Mouse (Mus musculus) liver, embryonic 12.5 days (tissue): ENCODE measurements around the gene Tradd. TPM values are rescaled to one million over a fixed set of nuclear protein-coding genes. Genes with fewer than 3 reads are reported as not detected.
"Not testable (repeated sequence)": the region's sequence is repeated elsewhere in the genome, so short reads cannot be mapped to it uniquely, and the experiment has no call there.

ENCODE experiments used
- ATAC-seq: fragments of 200-750 bp; cut with Nextera tagmentation; 2 replicates; pipeline ENCODE4 v1.8.0; 2017; ENCODE audit warnings: moderate number of reproducible peaks, mild to moderate bottlenecking, moderate library complexity
- H3K27ac ChIP-seq: fragments of 300-500 bp; sonication (generic); 2 replicates; pipeline ENCODE4 v1.5.1; 2016; ENCODE audit warnings: mild to moderate bottlenecking
- H3K27me3 ChIP-seq: fragments of 300-500 bp; sonication (generic); replicated peaks from 2 replicates; pipeline ENCODE4 v1.6.1; 2016; ENCODE audit warnings: mild to moderate bottlenecking, moderate library complexity
- H3K36me3 ChIP-seq: fragments of 300-500 bp; sonication (generic); 2 replicates; pipeline ENCODE4 v1.6.1; 2016; ENCODE audit warnings: mild to moderate bottlenecking, moderate library complexity
- H3K4me1 ChIP-seq: fragments of 300-500 bp; sonication (generic); 2 replicates; pipeline ENCODE4 v1.6.1; 2016
- H3K4me2 ChIP-seq: fragments of 300-500 bp; sonication (generic); 2 replicates; pipeline ENCODE4 v1.6.1; 2016; ENCODE audit warnings: mild to moderate bottlenecking, moderate library complexity
- H3K4me3 ChIP-seq: fragments of 300-500 bp; sonication (generic); 2 replicates; pipeline ENCODE4 v1.5.1; 2016; ENCODE audit warnings: mild to moderate bottlenecking, moderate library complexity
- H3K9ac ChIP-seq: fragments of 300-500 bp; sonication (generic); 2 replicates; pipeline ENCODE4 v1.6.1; 2016; ENCODE audit warnings: mild to moderate bottlenecking, moderate library complexity
- H3K9me3 ChIP-seq: fragments of 300-500 bp; sonication (generic); replicated peaks from 2 replicates; pipeline ENCODE4 v1.6.1; 2016; ENCODE audit warnings: mild to moderate bottlenecking, moderate library complexity
- WGBS: fragments of 180-500 bp; shearing (Covaris S2); methylation state at CpG from one replicate; pipeline ENCODE4 v1.1.7; 2016; ENCODE audit not compliant: insufficient replicate concordance; 5-methylcytosine and 5-hydroxymethylcytosine counted together
- polyA plus RNA-seq: library from polyadenylated mRNA; unstranded; fragments of >200 nt; fragmentation: Nextera tagmentation; extraction: Ambion mirVana; gene quantifications from 2 replicates; pipeline ENCODE4 v1.2.1, GENCODE M21; 2016

Tradd gene
- polyA plus RNA-seq, 1 experiment from 2014 or later: 17.7 TPM

- Histone ChIP-seq H3K9me3 (no peaks in the 10 kb centered on the region), H3K4me3 (no peak overlapping the region), H3K36me3 (peaks cover 58% of the 10 kb centered on the region), H3K4me2 (no peak overlapping the region; the same call in 1 of the 2 replicates), H3K4me1 (peaks cover 36% of the 10 kb centered on the region), H3K27ac (no peak overlapping the region), H3K27me3 (peaks cover 21% of the 10 kb centered on the region), H3K9ac (no peak overlapping the region)
- no peak for ATAC-seq
- WGBS: 59% methylated on average over 10 of the region's 10 CpGs
Measured at GRCm38 (mm10) chr8:105252680-105253537, 11.5 kb downstream of the Tradd start.

DNA sequence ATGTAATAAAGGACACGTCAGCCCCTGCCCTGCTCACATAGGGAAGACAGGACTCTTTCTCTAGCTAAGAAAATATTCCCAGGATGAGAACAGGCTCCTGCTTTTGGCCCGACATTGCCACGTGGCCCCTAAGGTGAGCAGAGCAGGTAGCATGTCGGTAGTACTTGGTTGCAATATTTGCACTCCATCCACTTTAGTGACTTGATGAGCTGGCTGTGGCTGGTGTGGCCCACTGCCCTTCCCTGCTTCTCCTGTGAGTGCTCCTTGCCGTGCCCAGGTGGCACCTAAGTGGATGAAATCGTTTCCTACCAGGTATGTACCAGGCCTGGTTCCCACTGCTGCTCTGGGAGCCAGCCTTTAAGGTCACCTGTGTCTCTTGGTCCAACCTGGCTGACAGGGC lies 12.5 kb downstream of the Tradd start:
- no peak for ATAC-seq
- no peak overlapping the region for H3K27ac ChIP-seq
- H3K4me3 ChIP-seq: no peak overlapping the region
- 82% methylated on average over 6 of the region's 6 CpGs for WGBS
- peaks cover 66% of the 10 kb centered on the region for H3K36me3 ChIP-seq
- H3K9me3 ChIP-seq: no peaks in the 10 kb centered on the region
- H3K27me3 ChIP-seq: peaks cover 14% of the 10 kb centered on the region; the same call in 1 of the 2 replicates
- peaks cover 36% of the 10 kb centered on the region for H3K4me1 ChIP-seq
- no peak overlapping the region for H3K9ac ChIP-seq
- no peak overlapping the region for H3K4me2 ChIP-seq

GRCm38 (mm10) chr8:105241016-105241415 lies 23.4 kb downstream of the Tradd start:
- WGBS: 94% methylated on average over 7 of the region's 7 CpGs
- ATAC-seq: no peak

GRCm38 (mm10) chr8:105237442-105238142 lies 26.8 kb downstream of the Tradd start:
- no peaks in the 10 kb centered on the region for H3K27me3 ChIP-seq
- H3K9me3 ChIP-seq: no peaks in the 10 kb centered on the region
- H3K9ac ChIP-seq: no peak overlapping the region
- peaks cover 17% of the 10 kb centered on the region for H3K4me1 ChIP-seq
- no peak overlapping the region for H3K4me3 ChIP-seq
- 75% methylated on average over 14 of the region's 14 CpGs for WGBS
- H3K27ac ChIP-seq: no peak overlapping the region
- no peak for ATAC-seq
- no peak overlapping the region for H3K4me2 ChIP-seq
- H3K36me3 ChIP-seq: peaks cover 78% of the 10 kb centered on the region

More at GRCm38 (mm10) chr8:105241016-105241415, 23.4 kb downstream of the Tradd start:
- peaks cover 77% of the 10 kb centered on the region for H3K36me3 ChIP-seq
- H3K9me3 ChIP-seq: no peaks in the 10 kb centered on the region
- H3K4me2 ChIP-seq: no peak overlapping the region
- H3K27me3 ChIP-seq: no peaks in the 10 kb centered on the region
- no peak overlapping the region for H3K27ac ChIP-seq
- no peak overlapping the region for H3K4me3 ChIP-seq
- no peak overlapping the region for H3K9ac ChIP-seq
- no peaks in the 10 kb centered on the region for H3K4me1 ChIP-seq

DNA sequence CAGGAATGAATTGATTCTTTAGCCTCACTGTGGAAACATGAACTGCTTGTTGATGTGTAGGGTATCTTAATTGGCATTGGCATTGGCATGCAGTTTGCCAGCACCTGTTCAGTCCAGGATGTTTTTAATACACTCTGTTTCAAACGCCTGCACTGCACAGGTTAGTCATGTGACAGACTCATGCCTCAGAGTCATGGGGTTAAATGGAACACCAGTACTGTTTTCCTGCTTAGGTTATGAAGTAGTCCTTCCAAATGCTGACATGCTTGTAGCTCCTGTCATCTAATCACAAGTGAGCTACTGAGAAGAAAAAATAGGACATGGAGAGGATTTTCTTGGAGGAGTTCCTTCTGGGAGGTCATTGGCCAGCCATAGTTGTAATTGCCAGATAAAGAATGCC lies 29.2 kb downstream of the Tradd start:
- whole genome bisulfite sequencing: 78% methylated on average over 1 of the region's 1 CpGs
- no peaks in the 10 kb centered on the region for H3K9me3 ChIP-seq
- no peak overlapping the region for H3K27ac ChIP-seq
- H3K4me1 ChIP-seq: peaks cover 35% of the 10 kb centered on the region
- no peak for ATAC-seq
- no peak overlapping the region for H3K4me3 ChIP-seq
- no peak overlapping the region for H3K9ac ChIP-seq
- H3K36me3 ChIP-seq: peaks cover 68% of the 10 kb centered on the region
- no peak overlapping the region for H3K4me2 ChIP-seq
- H3K27me3 ChIP-seq: no peaks in the 10 kb centered on the region

GRCm38 (mm10) chr8:105233126-105233935 lies 31.1 kb downstream of the Tradd start:
- 47% methylated on average over 1 of the region's 1 CpGs for WGBS
- H3K4me2 ChIP-seq: peak overlapping the region; percentile 34
- H3K27me3 ChIP-seq: no peaks in the 10 kb centered on the region
- H3K27ac ChIP-seq: peak overlapping the region; percentile 56; the same call in 1 of the 2 replicates
- peak; percentile 66; the same call in 1 of the 2 replicates for ATAC-seq
- peaks cover 52% of the 10 kb centered on the region for H3K36me3 ChIP-seq
- H3K4me3 ChIP-seq: no peak overlapping the region
- peak overlapping the region; percentile 33; the same call in 1 of the 2 replicates for H3K9ac ChIP-seq
- peaks cover 35% of the 10 kb centered on the region for H3K4me1 ChIP-seq
- H3K9me3 ChIP-seq: no peaks in the 10 kb centered on the region

- H3K9me3 ChIP-seq, H3K27ac ChIP-seq, ATAC-seq, H3K27me3 ChIP-seq, H3K4me3 ChIP-seq, H3K4me2 ChIP-seq, H3K9ac ChIP-seq: not testable (repeated sequence)
- H3K36me3 ChIP-seq: peaks cover 48% of the 10 kb centered on the region
- peaks cover 36% of the 10 kb centered on the region for H3K4me1 ChIP-seq
- WGBS: 76% methylated on average over 4 of the region's 4 CpGs
Measured at GRCm38 (mm10) chr8:105232321-105232693, 32.1 kb downstream of the Tradd start.

GRCm38 (mm10) chr8:105231503-105232320 lies 32.7 kb downstream of the Tradd start:
- H3K36me3 ChIP-seq: peaks cover 45% of the 10 kb centered on the region
- no peaks in the 10 kb centered on the region for H3K27me3 ChIP-seq

GRCm38 (mm10) chr8:105225917-105226316 lies 38.5 kb downstream of the Tradd start:
- Histone ChIP-seq H3K4me1 (peaks cover 29% of the 10 kb centered on the region), H3K27me3 (no peaks in the 10 kb centered on the region), H3K4me3 (peak overlapping the region; percentile 97), H3K4me2 (peak overlapping the region; percentile 78), H3K36me3 (peaks cover 3% of the 10 kb centered on the region), H3K9ac (peak overlapping the region; percentile 95), H3K27ac (peak overlapping the region; percentile 92), H3K9me3 (no peaks in the 10 kb centered on the region)
- 15% methylated on average over 6 of the region's 6 CpGs for WGBS
- no peak for ATAC-seq

More at GRCm38 (mm10) chr8:105231503-105232320, 32.7 kb downstream of the Tradd start:
- WGBS: 64% methylated on average over 12 of the region's 12 CpGs
- H3K9me3 ChIP-seq: no peaks in the 10 kb centered on the region
- H3K9ac ChIP-seq: no peak overlapping the region
- no peak overlapping the region for H3K4me2 ChIP-seq
- peak overlapping the region; percentile 33; the same call in 1 of the 2 replicates for H3K27ac ChIP-seq
- H3K4me1 ChIP-seq: peaks cover 42% of the 10 kb centered on the region
- H3K4me3 ChIP-seq: no peak overlapping the region
- ATAC-seq: no peak

- Histone ChIP-seq H3K4me1 (peaks cover 25% of the 10 kb centered on the region), H3K36me3 (peaks cover 2% of the 10 kb centered on the region; the same call in 1 of the 2 replicates), H3K4me2 (peak overlapping the region; percentile 78), H3K9ac (peak overlapping the region; percentile 95), H3K27me3 (no peaks in the 10 kb centered on the region), H3K9me3 (no peaks in the 10 kb centered on the region), H3K4me3 (peak overlapping the region; percentile 97), H3K27ac (peak overlapping the region; percentile 92)
- WGBS: under 1% methylated on average over 26 of the region's 27 CpGs
- no peak for ATAC-seq
Measured at GRCm38 (mm10) chr8:105225272-105225593, 39.2 kb downstream of the Tradd start.
